Mouse (Mus musculus): Measurements from ENCODE around the gene Vps9d1. TPM values are rescaled to one million over a fixed set of nuclear protein-coding genes. Genes with fewer than 3 reads are reported as not detected.
"Not testable (repeated sequence)": the region's sequence is repeated elsewhere in the genome, so short reads cannot be mapped to it uniquely, and the experiment has no call there.

Vps9d1 gene
- polyA plus RNA-seq, 1 experiment from 2014 or later = 19.5 TPM

GRCm38 (mm10) chr8:123280302-123281094, 26.4 kb upstream of the Vps9d1 start:
- no peaks in the 10 kb centered on the region for H3K27me3 ChIP-seq (replicated peaks)
- peaks cover 32% of the 10 kb centered on the region for H3K36me3 ChIP-seq
- H3K4me2 ChIP-seq = no peak overlapping the region
- no peak overlapping the region for H3K4me3 ChIP-seq
- H3K9me3 ChIP-seq (replicated peaks) = no peaks in the 10 kb centered on the region
- peaks cover 13% of the 10 kb centered on the region for H3K4me1 ChIP-seq (replicated peaks)
- no peak overlapping the region for H3K9ac ChIP-seq
- no peak for ATAC-seq (ENCODE audit: insufficient number of reproducible peaks, low FRiP score)
- no peak overlapping the region for H3K27ac ChIP-seq (ENCODE audit: poor library complexity, severe bottlenecking)
- WGBS = 88% methylated on average over 13 of the region's 13 CpGs

DNA sequence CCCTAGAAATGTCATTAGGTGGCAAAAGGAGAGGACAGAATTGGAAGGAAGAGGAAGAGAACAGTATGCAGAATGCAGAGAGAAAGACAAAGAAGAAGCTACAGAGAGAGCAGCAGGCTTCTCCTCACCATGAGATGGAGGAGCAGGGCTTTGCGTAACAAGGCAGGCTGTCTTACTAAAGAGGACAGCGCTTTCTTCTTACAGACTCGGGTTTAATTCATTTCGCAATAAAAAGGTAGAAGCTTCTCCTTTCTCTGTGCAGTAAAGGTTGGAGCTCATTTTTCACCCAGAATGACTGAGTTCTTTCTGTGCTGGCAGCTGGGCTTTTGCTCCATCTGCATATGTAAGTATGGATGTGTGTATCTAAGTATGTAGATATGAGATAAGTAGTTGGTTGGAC, 25.7 kb upstream of the Vps9d1 start:
- Histone ChIP-seq H3K4me1 (replicated peaks) (peaks cover 11% of the 10 kb centered on the region), H3K36me3 (peaks cover 38% of the 10 kb centered on the region), H3K27me3 (replicated peaks) (no peaks in the 10 kb centered on the region), H3K9ac (no peak overlapping the region), H3K4me3 (no peak overlapping the region), H3K4me2 (no peak overlapping the region), H3K27ac (ENCODE audit: poor library complexity, severe bottlenecking) (no peak overlapping the region), H3K9me3 (replicated peaks) (no peaks in the 10 kb centered on the region)
- 95% methylated on average over 4 of the region's 4 CpGs for WGBS
- ATAC-seq (ENCODE audit: insufficient number of reproducible peaks, low FRiP score) = no peak

GRCm38 (mm10) chr8:123278445-123278844, 24.3 kb upstream of the Vps9d1 start:
- no peak overlapping the region for H3K4me3 ChIP-seq
- peaks cover 45% of the 10 kb centered on the region for H3K36me3 ChIP-seq
- H3K27me3 ChIP-seq (replicated peaks) = no peaks in the 10 kb centered on the region
- no peak overlapping the region for H3K9ac ChIP-seq
- H3K4me1 ChIP-seq (replicated peaks) = no peaks in the 10 kb centered on the region
- no peak overlapping the region for H3K4me2 ChIP-seq
- WGBS = 55% methylated on average over 7 of the region's 7 CpGs
- no peak for ATAC-seq (ENCODE audit: insufficient number of reproducible peaks, low FRiP score)
- no peak overlapping the region for H3K27ac ChIP-seq (ENCODE audit: poor library complexity, severe bottlenecking)
- no peaks in the 10 kb centered on the region for H3K9me3 ChIP-seq (replicated peaks)

- Histone ChIP-seq H3K27ac (ENCODE audit: poor library complexity, severe bottlenecking) (no peak overlapping the region), H3K4me1 (replicated peaks) (no peaks in the 10 kb centered on the region), H3K27me3 (replicated peaks) (no peaks in the 10 kb centered on the region), H3K36me3 (peaks cover 48% of the 10 kb centered on the region), H3K4me3 (no peak overlapping the region), H3K9me3 (replicated peaks) (no peaks in the 10 kb centered on the region), H3K4me2 (no peak overlapping the region), H3K9ac (no peak overlapping the region)
- no peak for ATAC-seq (ENCODE audit: insufficient number of reproducible peaks, low FRiP score)
- 89% methylated on average over 12 of the region's 12 CpGs for WGBS
These were observed 20.9 kb upstream of the Vps9d1 start for GRCm38 (mm10) chr8:123275096-123275495.

GRCm38 (mm10) chr8:123274447-123274846, 20.3 kb upstream of the Vps9d1 start:
- Histone ChIP-seq H3K27ac (ENCODE audit: poor library complexity, severe bottlenecking) (no peak overlapping the region), H3K27me3 (replicated peaks) (no peaks in the 10 kb centered on the region), H3K4me2 (no peak overlapping the region), H3K36me3 (peaks cover 51% of the 10 kb centered on the region), H3K9me3 (replicated peaks) (no peaks in the 10 kb centered on the region), H3K4me1 (replicated peaks) (no peaks in the 10 kb centered on the region), H3K4me3 (no peak overlapping the region), H3K9ac (no peak overlapping the region)
- ATAC-seq (ENCODE audit: insufficient number of reproducible peaks, low FRiP score) = no peak
- 93% methylated on average over 5 of the region's 5 CpGs for WGBS

- WGBS = 71% methylated on average over 4 of the region's 4 CpGs
- ATAC-seq (ENCODE audit: insufficient number of reproducible peaks, low FRiP score) = no peak
- H3K9ac ChIP-seq = no peak overlapping the region
- H3K9me3 ChIP-seq (replicated peaks) = no peaks in the 10 kb centered on the region
- no peaks in the 10 kb centered on the region for H3K27me3 ChIP-seq (replicated peaks)
- no peak overlapping the region for H3K4me2 ChIP-seq
- peaks cover 71% of the 10 kb centered on the region for H3K36me3 ChIP-seq
- no peak overlapping the region for H3K27ac ChIP-seq (ENCODE audit: poor library complexity, severe bottlenecking)
- peaks cover 5% of the 10 kb centered on the region; the same call in 1 of the 2 replicates for H3K4me1 ChIP-seq (replicated peaks)
- no peak overlapping the region for H3K4me3 ChIP-seq
These were observed 17.8 kb upstream of the Vps9d1 start for GRCm38 (mm10) chr8:123271901-123272300.

DNA sequence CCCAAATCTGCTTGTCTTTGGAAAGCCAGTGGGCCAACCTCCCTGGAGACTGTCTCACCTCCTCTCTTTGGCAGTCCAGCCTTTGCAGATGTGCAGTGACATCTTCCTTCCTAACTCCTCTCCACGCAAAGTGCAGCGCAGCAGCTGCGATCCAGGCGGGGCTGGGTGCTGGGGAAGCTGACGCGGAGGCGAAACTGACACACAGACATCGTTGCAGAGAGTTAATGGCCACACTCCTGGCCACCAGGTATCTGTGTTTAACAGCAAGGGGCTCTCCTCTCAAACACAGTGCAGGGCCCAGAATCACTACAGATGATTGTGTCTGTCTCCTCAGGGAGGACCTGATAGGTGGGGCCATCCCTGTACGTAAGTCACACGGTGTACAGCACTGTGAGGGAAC, 17.0 kb upstream of the Vps9d1 start:
- Histone ChIP-seq H3K4me2 (no peak overlapping the region), H3K27ac (ENCODE audit: poor library complexity, severe bottlenecking) (no peak overlapping the region), H3K36me3 (peaks cover 76% of the 10 kb centered on the region), H3K9me3 (replicated peaks) (no peaks in the 10 kb centered on the region), H3K4me1 (replicated peaks) (peaks cover 5% of the 10 kb centered on the region; the same call in 1 of the 2 replicates), H3K9ac (no peak overlapping the region), H3K27me3 (replicated peaks) (no peaks in the 10 kb centered on the region), H3K4me3 (no peak overlapping the region)
- WGBS = 86% methylated on average over 10 of the region's 10 CpGs
- no peak for ATAC-seq (ENCODE audit: insufficient number of reproducible peaks, low FRiP score)

DNA sequence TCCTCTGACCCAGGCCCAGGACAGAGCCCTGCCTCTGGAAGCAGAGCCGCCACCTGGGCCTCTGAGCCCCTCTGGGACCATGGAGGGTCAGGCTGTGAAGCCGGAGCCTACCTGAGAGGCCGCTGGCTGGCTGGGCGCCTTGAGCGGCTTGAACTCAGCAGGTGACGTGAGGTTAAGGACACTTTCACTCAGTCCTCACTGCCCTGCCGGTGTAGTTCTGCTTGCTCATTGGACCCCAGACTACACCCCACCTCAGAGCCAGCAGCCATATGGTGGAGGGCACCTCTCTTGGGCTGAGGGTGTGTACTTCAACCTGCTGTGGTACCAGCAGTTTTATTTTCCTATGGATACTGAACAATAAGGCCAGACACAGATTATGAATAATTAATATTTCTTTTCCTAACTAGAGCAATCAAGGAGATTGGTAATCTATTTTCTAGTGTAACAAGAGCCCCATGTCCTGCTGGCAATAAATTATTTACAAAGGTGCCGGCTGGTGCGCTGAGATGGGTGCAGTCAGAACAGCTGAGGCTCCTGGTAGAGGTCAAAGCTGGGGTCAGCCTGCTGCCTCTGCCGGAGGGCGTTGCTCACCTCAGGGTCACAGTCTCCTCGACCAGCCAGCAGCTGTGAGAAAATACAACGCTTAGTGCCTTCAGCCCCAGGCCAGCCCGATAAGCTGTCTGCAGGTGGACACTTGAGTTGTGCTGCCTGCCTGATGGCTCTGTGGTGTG, 13.9 kb upstream of the Vps9d1 start:
- Histone ChIP-seq H3K36me3 (peaks cover 85% of the 10 kb centered on the region), H3K4me3 (no peak overlapping the region), H3K27ac (ENCODE audit: poor library complexity, severe bottlenecking) (no peak overlapping the region), H3K9me3 (replicated peaks) (no peaks in the 10 kb centered on the region), H3K9ac (no peak overlapping the region), H3K27me3 (replicated peaks) (no peaks in the 10 kb centered on the region), H3K4me2 (no peak overlapping the region), H3K4me1 (replicated peaks) (peaks cover 5% of the 10 kb centered on the region; the same call in 1 of the 2 replicates)
- no peak for ATAC-seq (ENCODE audit: insufficient number of reproducible peaks, low FRiP score)
- WGBS = 81% methylated on average over 14 of the region's 14 CpGs

- H3K4me3 ChIP-seq; ATAC-seq (ENCODE audit: insufficient number of reproducible peaks, low FRiP score); H3K27ac ChIP-seq (ENCODE audit: poor library complexity, severe bottlenecking); H3K27me3 ChIP-seq (replicated peaks); H3K9me3 ChIP-seq (replicated peaks); H3K9ac ChIP-seq; H3K4me2 ChIP-seq: not testable (repeated sequence)
- Histone ChIP-seq H3K4me1 (replicated peaks) (peaks cover 26% of the 10 kb centered on the region), H3K36me3 (peaks cover 56% of the 10 kb centered on the region)
- WGBS = 85% methylated on average over 8 of the region's 8 CpGs
These were observed 3.4 kb upstream of the Vps9d1 start for GRCm38 (mm10) chr8:123257593-123257992.

- Histone ChIP-seq H3K9me3 (replicated peaks) (no peaks in the 10 kb centered on the region), H3K4me1 (replicated peaks) (peaks cover 28% of the 10 kb centered on the region), H3K9ac (no peak overlapping the region), H3K27ac (ENCODE audit: poor library complexity, severe bottlenecking) (no peak overlapping the region), H3K27me3 (replicated peaks) (no peaks in the 10 kb centered on the region), H3K4me3 (no peak overlapping the region), H3K4me2 (no peak overlapping the region), H3K36me3 (peaks cover 56% of the 10 kb centered on the region)
- 84% methylated on average over 3 of the region's 3 CpGs for WGBS
- no peak for ATAC-seq (ENCODE audit: insufficient number of reproducible peaks, low FRiP score)
These were observed 3.0 kb upstream of the Vps9d1 start for GRCm38 (mm10) chr8:123257114-123257513.

- ATAC-seq (ENCODE audit: insufficient number of reproducible peaks, low FRiP score) = no peak
- Histone ChIP-seq H3K9me3 (replicated peaks) (no peaks in the 10 kb centered on the region), H3K4me3 (peak overlapping the region; percentile 91), H3K36me3 (peaks cover 61% of the 10 kb centered on the region), H3K27ac (ENCODE audit: poor library complexity, severe bottlenecking) (no peak overlapping the region), H3K9ac (peak overlapping the region; percentile 97), H3K4me2 (peak overlapping the region; percentile 90), H3K4me1 (replicated peaks) (peaks cover 28% of the 10 kb centered on the region), H3K27me3 (replicated peaks) (no peaks in the 10 kb centered on the region)
- 58% methylated on average over 6 of the region's 6 CpGs for WGBS
These were observed 1.0 kb upstream of the Vps9d1 start for GRCm38 (mm10) chr8:123255170-123255569.

Measured in heart, embryonic 12.5 days (tissue).